Mouse (Mus musculus) cerebellum, adult 9-11 months (tissue): ENCODE data around the gene Piezo1.

ENCODE experiments used
- DNase-seq: peaks from one replicate; pipeline ENCODE4 v3.0.0; 2022

Piezo1 gene

DNA sequence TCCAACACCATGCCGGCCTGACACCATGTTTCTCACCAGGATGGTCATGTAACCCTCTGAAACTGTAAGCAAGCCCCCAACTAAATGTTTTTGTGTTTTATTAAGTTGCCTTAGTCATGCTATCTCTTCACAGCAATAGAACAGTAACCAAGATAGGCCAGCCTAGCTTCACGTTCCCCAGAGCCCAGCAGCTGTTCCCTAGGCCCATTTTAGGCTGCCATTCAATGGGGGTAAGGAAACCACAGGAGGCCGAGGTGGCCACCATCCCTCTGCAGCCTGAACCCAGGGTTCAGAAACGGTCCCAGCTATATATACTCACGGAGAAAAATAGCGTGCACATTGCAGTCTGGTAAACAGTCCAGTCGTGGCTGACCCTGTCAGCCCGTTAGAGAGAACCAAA is 7.0 kb downstream of the Piezo1 start:
- DNase-seq: no peak

DNA sequence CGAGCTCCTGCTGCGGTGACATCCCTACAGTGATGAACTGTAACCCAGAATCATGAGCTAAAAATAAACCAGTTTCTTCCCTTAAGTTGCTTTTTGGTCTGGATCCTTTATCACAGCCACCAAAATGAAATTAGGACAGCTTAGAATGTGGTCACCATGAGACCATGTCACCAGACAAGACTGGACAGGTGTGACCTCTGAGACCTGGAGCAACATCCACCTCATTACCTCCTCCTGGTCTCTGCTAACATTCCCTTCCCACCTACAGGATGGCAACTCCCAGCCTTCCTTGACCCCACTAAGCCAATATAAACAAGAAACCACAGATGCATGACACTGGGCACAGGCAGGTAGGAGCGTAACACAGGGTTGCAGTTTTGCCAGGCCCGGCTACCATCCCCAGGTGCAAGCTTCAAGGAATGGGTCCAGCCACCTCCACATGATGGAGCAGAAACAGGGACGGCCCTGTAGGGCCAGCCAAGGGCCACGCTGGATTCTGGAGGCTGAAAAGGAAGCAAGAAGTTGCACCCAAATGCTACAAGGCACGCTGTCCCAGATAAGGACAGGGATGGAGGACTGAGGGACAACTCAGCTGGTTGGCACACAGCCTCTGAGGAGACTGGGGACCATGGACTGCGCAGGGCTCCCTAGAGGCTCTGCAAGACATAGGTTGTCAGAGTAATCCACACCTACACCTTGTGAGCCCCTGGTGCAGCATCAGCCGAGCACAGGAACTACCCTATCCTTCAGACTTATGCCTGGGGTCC is 12.6 kb downstream of the Piezo1 start:
- DNase-seq: no peak

DNA sequence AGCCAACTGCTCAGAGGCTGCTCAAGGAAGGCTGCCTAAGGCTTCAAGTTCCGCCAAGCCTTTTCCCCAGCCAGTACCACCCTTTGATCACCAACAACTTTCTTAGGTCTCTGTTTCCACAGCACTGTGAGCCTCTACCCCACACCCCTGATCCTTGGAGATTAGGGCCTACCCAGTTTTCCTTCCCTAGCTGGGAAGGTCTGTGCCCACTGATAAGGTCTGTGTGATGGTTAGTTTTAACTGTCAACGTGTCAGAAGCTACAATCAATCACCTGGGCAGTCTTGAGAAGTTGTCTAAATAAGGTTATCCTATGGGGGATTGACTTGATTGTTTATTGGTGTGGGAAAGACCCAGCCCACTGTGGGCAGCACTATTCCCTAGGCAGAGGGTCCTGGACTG is 13.3 kb downstream of the Piezo1 start:
- no peak for DNase-seq

DNA sequence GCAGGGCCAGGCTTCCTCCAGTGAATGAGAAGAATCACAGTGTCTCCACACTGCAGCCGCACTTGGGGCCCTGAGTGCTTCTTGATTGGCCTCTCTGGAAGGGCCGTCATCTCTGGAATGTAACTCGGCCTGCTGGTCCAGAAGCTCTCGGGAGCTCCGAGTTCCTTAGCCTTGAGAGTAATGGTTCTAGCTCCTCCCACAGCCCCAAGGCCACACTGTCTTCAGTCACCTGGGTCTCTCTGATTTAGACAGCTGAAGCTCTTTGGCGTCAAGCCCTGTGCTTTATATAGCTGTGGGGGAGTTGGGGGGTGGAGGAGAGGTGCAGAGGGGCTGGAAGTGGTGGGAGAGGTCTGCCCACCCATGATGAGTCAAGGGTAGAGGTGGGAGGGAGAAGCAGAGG is 14.1 kb downstream of the Piezo1 start:
- no peak for DNase-seq

DNA sequence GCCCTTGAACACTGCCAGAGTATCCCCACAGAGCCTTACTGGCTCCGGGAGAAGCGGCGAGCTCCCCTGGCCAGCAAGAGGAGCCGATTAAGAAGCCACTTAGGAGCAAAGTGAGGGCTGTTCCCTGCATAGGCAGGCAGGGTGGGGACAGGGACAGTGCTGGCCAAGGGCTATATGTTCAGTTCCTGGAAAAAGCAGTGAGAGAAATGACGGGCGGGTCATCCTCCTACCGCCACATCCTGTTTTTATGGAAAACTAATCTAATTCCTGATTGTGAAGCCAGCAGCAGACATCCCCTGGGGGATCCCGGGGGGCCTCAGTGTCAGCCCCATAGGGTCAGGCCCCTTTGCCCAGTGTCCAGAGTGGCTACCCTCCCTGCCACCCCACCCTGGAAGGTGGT is 19.8 kb downstream of the Piezo1 start:
- no peak for DNase-seq

DNA sequence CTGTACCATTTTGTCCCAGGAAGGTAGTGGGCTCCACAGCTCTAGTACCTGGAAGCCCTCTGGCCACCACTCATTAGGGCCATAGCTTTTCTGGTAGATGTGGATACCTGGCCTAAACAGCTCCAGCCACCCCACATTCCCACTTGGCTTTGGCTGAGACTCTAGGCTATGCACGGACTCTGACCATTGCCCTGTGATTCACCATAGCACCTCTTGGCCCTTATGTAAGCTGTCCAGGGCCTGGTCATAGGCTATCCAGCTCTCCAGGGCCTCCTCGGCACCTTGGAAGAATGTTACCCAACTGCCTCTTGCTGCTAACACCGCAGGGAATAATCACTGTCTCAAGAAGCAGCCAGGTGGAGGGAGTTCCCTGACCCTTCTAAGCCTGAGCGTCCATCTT is 22.0 kb downstream of the Piezo1 start:
- no peak for DNase-seq

DNA sequence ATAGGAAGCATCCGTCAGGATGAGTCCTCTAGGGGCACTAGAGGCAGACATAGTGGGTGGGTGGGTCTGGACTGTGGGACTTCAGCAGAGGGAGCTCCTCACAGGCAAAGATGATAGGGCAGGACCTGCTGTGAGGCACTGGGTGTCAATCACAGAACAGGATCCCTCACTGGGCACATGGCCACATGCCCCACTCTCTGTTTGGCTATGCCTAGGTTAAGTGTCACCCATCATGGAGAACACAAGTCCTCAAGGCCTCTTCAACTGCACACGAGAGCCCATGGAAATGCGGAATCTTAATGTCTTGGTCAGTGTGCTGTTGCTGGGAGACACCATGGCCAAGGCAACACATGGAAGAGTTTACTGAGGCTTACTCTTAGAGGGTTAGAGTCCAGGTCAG is 23.2 kb downstream of the Piezo1 start:
- no peak for DNase-seq

DNA sequence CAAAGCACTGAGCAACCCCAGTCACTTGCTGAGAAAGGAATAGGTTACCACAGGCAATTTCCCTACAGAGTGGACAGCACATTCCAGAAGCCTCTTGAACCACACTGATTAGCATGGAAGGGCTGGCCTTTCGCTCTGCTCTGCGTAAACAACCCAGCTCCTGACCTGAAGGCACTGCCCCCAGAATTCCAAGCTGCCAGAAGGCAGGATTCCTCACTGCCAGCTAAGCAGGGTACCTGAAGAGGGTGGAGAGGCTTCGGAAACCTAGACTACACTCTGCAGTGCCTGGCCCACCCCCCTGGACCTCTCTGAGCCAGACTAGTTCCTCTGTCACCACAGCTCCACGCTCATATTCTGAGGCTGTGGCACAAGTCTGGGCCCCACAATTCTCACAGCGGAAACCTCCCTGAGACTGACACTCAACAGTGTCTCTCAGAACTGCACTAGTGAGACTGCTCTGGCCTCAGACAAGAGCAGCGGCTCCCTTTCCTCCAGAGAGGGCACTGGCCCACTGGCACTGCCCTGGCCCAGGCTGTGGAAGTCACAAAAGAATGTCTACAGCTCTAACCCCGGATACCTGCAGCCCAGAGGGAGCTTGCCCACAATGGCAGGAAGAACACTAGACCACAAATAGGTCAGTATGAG is 24.5 kb downstream of the Piezo1 start:
- DNase-seq: no peak

DNA sequence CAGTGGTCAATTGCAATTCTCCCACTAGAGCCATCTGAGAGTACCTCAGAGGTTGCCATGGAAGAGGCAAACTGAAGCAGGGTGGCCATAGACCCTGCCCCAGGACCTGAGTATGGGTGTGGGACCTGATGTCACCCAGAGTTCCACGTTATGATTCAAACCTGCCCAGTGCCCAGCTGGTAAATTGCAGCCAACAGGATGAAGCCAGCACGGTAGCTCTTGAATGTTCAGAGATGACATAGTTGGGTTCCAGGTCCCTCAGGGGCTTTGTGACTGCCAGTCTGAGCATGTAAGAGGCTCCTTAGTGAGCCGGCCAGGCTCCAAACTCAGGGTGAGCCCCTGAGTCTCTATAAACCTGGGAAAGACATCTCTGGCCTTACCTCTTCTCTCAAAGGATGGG is 25.0 kb downstream of the Piezo1 start:
- DNase-seq: no peak

DNA sequence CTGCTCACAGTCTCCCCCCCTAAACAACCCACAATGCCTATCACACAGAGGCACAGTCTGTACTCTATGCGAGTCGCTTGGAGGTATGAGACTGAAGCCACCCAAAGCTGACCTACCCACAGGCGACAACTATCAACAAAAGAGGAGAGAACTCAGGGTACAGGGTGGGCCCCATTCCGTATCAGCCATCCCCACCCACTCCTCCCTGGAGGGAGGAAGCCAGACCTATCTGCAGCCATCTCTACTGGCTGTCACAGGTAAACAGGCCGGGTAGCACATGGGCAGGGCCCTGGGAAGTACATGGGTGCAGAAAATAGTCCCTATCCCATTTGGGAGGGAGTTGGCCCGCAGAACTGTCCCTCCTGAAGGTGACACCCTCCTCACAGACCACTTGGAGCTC is 26.1 kb downstream of the Piezo1 start:
- no peak for DNase-seq

DNA sequence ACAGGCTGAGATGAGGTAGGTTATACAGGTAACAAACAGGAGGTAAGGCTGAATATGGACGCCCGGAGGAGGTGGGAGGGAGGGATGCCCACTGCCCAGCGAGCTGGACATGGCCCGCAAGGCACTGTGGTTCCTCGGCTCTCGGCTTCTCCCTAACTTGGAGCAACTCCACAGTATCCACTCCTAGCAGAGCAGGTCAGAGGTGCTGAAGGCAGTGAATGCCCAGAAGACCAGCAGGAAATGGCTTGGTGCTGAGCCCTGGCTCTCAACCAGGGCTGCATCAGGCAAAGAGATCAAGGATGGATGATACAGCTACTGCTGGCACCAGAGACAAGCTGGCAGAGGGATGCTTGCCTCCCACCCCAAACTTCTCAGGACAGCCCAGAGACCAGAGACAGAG is 26.6 kb downstream of the Piezo1 start:
- no peak for DNase-seq

DNA sequence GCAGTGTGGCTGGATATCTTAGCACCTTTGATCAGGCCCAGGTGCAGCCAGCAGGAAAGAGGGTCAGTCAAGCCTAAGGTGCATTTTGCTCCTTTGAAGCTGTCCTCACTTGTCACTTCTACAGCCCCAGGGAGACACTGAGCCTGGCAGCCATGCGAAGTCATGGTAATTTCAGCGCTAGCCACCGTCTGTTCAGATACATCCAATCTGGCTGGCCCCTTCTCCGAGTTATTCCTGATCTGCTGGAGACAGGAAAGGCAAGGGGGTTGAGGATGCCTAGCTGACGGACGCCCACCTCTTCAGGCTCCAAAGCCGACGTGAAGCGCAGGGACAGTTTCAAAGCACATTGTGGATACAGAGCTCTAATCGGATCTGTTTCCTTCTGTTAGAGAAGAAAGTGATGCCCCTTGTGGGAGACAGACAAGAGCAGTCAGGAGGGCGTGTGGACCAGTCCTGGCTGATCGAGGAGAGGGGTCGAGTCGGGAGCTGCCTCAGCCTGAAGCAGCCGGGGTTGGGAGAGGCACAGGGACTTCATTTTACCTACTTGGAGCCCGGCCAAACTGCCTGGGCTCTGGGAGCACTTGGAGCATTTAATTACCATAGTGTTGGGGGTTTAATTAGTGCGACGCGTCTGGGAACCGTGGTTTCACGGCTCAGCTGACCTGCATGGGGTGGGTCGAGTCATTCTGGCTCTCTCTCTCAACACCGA is 27.3 kb downstream of the Piezo1 start:
- DNase-seq: peak; percentile 17

DNA sequence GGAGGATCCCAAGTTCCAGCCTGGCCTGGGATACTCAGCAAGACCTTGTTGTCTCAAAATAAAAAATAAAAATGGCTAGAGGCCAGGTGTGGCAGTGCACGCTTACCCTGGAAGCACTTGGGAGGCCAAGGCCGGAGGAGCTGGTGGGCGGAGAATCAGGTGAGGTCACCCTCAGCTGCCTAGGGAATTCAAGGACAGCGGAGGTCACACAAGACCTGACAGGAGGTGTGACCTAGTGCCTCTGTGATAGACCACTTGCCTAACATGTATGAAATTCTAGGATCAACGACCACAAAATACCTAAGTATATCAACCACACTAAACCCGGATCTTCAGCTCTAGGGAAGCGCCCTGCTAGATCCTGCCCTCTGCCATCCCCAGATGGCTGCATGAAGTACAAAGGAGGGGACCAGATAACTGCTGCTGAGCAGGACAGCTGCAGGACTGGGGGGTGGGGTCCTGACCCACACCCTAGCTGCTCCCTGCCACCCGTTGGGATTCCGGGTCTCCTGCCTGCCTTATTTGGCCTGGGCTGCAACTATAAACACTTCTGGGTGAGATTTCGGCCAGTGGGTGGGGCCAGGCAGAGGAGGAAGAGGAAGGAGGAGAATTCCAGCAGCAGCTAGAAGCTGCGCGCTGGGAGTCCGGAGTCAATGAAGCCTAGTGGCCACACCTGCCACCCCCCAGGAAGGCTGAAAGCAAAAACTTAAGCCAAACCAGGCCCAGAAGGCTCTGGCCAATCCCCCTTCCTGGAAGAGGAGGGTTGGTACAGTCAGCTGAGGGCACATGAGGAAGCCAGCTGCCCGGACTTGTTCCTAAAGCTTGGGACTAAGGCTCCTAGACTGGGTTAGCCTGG is 28.1 kb downstream of the Piezo1 start:
- DNase-seq: peak; percentile 24

DNA sequence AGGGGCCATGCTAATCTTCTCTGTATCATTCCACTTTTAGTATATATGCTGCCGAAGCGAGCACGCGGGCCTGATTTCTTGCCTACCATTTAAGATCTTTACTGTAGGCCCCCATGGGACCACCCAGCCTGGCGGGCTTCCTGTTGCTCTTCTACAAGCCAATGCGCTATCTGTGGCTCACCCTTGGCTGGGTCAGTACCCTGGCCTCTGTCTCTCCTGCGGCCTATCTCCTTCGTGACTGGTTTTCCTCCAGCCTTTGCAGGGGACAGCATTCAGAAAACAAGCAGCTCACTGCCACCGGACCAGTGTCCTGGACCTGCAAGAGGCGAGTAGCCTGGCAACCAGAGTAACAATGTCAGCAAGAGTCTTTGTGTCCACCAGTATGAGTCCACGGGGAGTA is 30.5 kb downstream of the Piezo1 start:
- no peak for DNase-seq

DNA sequence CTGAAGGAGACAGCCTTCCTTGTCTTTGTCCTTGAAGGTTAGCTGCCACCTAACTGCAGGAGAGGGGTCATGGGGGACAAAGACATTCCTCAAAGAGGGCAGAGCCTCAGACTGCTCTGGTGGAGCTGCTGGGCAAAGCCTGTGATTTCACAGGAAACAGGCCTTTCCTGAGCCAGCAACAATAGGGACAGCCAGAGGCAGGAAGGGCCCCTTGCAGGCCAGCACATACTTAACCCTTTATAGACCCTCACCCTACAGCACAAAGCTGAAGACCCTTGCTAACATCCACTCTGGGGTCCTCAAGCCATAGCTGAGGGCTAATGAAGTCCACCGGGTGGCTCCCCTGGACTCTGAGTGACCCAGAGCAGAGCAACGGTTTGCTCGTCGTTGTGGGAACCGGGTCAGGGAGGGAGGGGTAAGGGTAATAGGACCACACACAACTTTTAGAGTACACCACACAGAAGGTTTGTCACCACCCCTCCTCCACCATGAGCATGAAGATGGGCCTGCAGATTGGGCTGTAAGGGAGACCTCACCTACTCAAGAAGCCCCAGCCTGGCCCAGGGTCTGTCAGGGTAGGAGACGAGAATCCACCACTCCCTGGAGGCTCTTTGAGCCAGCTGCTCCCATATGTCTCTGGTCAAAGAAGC is 33.5 kb downstream of the Piezo1 start:
- DNase-seq: no peak

DNA sequence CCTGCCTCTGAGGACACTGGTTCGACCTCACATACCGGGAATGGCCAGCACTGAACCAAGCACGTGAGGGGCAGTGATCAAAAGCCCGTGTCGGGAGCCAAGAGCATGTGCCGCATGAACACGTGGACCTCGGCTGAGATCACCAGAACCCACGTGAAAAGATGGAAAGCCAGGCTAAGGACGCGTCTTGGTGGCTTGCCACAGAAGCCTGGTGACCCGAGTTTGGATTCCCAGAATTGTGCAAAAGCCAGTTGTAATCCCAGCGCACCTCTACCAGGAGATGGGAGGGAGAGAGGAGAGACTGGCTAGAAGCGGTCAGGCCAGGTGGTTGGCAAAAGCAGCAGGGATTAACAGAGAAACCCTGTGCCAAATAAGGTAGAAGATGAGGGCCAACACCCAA is 35.4 kb downstream of the Piezo1 start:
- DNase-seq: no peak

DNA sequence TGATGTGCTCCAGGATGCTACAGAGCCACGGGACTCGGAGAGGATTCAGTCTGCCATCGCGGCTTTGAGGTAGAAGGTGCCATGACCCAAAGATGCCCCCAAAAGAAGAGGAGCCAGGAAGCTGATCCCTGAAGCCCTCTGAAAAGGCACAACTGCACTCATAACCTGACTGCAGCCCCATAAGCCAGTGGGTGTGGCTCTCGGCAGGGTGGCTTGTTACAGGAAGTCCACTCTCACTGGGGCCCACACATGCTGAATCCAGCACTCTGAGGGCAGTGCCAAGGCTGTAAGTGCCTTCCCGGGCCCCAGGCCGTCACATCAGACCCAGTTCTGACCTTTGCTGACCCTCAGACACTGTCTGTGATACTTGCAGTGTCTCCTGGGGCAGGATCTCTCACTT is 38.7 kb downstream of the Piezo1 start:
- no peak for DNase-seq

DNA sequence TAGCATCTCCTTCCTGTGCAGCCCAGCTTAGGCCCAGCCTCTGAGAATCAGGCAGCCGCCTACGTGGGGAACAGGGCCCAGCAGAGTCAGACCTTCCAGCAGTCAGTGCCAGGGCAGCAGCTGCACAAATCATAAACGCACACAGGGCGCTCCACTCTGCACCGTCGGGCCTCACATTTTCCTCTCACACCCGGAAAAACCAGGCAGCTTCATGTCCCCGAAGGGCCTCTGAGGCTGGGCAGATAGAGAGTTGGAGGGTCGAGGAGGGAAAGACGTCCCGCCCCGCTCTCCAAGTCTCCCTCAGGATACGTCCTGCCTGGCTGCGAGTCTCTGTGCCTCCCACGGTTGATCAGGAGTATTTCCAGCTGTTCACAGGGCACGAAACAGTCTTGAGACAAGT is 39.6 kb downstream of the Piezo1 start:
- DNase-seq: no peak

DNA sequence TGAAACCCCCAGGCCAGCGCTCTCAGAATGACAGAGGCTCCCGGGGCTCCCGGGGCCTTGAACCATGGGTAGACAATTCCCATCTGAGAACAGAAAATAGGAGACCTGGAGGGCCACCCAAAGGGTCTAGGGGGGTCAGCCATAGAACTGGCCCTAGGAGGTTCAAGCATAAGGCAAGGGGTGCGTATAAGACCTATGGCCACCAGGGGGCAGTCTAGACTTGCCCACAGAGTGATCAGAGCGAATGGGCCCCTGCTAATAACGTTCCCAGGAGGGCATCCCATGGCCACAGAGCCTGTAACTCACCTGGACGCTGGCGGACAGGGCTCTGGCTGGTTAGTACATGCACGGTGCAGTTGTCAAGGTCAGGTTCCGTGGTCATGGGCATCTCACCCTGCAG is 50.3 kb downstream of the Piezo1 start:
- DNase-seq: peak; percentile 74

DNA sequence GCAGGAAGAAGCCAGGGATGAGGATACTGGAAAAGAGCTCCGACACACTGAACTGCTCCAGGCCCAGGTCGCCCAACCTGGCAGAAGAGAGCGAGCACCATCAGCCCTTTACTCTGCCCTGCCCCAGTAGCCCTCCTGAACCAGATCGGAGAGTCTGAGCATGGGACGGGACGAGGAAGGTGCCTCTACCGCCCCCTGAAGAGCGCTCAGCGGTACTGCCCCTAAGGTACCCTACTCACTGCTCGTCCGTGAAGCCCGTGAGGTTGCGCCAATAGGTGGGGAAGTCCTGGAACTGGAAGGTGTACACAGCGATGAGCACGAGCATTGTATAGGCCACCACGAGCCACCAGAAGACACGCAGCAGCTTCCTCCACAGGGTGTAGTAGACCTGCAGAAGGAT is 53.2 kb downstream of the Piezo1 start:
- no peak for DNase-seq

DNA sequence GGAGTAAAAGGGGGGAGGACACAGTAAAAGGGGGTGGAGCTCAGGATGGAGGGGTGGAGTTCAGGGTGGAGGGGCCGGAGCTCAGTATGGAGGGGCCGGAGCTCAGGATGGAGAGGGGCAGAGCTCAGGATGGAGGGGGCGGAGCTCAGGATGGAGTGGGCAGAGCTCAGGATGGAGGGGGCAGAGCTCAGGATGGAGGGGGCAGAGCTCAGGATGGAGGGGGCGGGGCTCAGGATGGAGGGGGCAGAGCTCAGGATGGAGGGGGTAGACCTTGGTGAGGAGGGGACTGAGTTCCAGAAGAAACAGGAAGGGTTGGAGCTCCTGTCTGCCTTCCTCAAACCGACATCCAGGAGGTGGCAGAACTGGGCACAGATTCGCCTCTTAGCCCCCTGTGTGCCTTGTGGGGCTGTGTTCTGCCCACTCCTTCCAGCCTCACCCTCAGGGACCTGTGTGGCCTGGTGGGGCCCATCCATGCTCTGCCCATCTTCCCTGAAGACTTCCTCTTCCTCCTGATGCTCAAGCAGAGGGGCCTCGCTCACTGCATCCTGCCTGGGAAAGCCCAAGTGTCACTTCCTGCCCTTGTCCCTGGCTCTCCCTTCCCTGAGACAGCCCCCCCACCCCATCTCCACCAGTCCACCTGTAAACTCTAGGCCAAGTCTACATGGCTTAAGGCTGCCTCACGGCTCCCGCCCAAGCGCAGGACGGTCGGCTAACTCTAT is 54.0 kb downstream of the Piezo1 start:
- no peak for DNase-seq

DNA sequence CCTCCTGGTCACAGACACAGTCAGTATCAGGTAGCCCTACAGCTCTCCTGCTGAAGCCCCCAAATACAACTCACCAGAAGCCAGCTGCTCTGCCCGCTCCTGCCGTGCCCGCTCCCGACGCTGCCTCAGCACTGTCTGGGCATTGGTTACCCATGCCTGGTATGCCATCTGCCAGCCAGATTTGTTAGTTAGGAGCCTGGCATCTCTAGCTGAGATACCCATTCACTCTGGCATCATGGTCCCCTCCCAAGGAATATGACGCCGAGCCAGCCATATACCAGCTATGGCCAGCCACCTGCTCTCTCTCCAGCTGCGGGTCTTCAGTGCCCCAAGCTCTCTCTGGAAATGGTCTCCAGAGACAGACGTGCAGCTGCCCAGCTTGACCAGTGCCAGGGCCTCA is 62.7 kb downstream of the Piezo1 start:
- no peak for DNase-seq
